Mouse (Mus musculus) spleen, embryonic (tissue): ENCODE data around the gene Dnaaf2.
"Not testable (repeated sequence)": the region's sequence is repeated elsewhere in the genome, so short reads cannot be mapped to it uniquely, and the experiment has no call there.

Source experiments
- CTCF ChIA-PET: fragments of 350-600 bp; sonication (Branson Sonifier 250); formaldehyde crosslinking; loops from one replicate; lab custom pipeline; 2022; lab: Charles Lee

Gene Dnaaf2

GRCm38 (mm10) chr12:69167656-69168460, 30.4 kb downstream of the Dnaaf2 start:
- CTCF ChIA-PET: interaction anchor here (0.7 kb wide), 2 partner anchors 11 to 19 kb away, joined by 6 to 22 read pairs; no protein-coding TSS in a partner anchor

- CTCF ChIA-PET: not testable (repeated sequence)
These were observed 31.2 kb downstream of the Dnaaf2 start for GRCm38 (mm10) chr12:69166861-69167581.

DNA sequence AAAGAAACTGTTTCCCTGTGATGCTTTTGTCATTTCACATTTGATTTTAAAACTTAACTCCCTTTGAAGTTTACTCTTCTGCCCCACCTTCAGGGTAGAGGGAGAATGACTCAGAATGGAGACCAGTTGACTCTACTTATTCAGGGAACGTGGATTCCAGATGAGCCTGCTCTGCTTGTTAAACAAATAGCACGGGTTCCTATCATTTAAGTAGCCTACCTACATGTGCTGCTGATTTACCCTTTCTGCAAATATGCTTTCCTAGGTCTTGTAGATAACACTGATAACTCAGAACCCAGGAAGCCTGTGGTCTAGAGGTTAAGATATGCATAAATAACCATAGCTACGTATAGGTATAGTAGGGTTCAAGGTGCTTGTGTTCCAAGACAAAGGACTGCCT, 33.3 kb downstream of the Dnaaf2 start:
- CTCF ChIA-PET: interaction anchor here (0.7 kb wide), 1 partner anchor 409 kb away, joined by 7 read pairs; no protein-coding TSS in a partner anchor

- CTCF ChIA-PET: not testable (repeated sequence)
These were observed 34.6 kb downstream of the Dnaaf2 start for GRCm38 (mm10) chr12:69163586-69163985.

DNA sequence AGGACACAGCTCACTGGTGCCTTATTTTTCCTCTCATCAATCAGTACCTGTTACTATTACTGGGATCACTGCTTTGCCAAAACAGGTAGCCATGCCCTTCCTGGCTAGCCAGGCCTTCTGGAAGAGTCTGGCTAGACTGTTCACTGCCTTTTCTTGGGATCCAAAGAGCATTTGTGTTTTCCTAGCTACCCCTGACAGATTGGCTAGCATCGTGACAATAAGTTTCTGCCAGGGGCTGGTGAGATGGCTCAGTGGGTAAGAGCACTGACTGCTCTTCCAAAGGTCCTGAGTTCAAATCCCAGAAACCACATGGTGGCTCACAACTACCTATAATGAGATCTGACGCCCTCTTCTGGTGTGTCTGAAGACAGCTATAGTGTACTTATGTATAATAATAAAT, 37.6 kb downstream of the Dnaaf2 start:
- CTCF ChIA-PET: interaction anchor here (0.6 to 1.0 kb wide), 4 partner anchors 10 to 1246 kb away, joined by 3 to 8 read pairs (median 4); no protein-coding TSS in a partner anchor

- CTCF ChIA-PET: interaction anchor here (0.7 kb wide), 1 partner anchor 29 kb away, joined by 5 read pairs; no protein-coding TSS in a partner anchor
These were observed 38.7 kb downstream of the Dnaaf2 start for GRCm38 (mm10) chr12:69159578-69159940.

DNA sequence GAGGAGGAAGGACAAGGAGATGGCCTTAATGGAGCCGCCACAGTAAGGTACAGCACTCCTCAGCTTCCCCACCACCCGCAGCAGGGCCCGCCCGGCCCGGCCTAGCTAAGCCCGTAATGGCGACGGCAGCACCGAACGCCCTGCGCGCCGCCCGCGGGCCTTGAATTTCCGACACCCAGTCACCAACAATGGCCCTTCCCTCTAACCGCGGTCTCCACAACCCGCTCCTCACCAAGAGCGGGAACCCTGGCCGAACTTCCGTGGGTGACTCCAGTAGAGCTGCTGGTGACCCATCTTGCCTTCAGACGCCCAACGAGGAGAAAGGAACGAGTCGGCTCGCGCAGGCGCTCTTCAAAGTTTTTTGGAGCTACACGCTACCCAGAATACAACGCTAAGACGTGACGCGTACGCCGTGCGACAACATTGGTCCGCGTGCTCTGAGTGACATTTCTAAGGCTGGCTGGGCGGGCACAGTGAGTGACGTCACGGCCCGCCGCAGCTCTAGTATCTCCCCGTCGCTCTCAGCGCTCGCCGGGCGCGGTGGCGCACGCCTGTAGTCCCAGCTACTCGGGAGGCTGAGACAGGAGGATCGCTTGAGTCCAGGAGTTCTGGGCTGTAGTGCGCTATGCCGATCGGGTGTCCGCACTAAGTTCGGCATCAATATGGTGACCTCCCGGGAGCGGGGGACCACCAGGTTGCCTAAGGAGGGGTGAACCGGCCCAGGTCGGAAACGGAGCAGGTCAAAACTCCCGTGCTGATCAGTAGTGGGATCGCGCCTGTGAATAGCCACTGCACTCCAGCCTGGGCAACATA, 39.3 kb downstream of the Dnaaf2 start, which contains the start of gene Rps29:
Gene Rps29 (minus strand): TSS at position 422 of the 813 bp plus-strand sequence.
- CTCF ChIA-PET: not testable (repeated sequence)

GRCm38 (mm10) chr12:69158366-69158764, 39.9 kb downstream of the Dnaaf2 start:
- CTCF ChIA-PET: no interaction called here

- CTCF ChIA-PET: interaction anchor here (0.6 kb wide), 1 partner anchor 11 kb away, joined by 22 read pairs; no protein-coding TSS in a partner anchor
These were observed 41.1 kb downstream of the Dnaaf2 start for GRCm38 (mm10) chr12:69157107-69157506.

GRCm38 (mm10) chr12:69156436-69156835, 41.8 kb downstream of the Dnaaf2 start:
- CTCF ChIA-PET: interaction anchor here (0.6 kb wide), 1 partner anchor 22 kb away, joined by 5 read pairs; no protein-coding TSS in a partner anchor

- CTCF ChIA-PET: interaction anchor here (0.6 kb wide), 1 partner anchor 23 kb away, joined by 5 read pairs; no protein-coding TSS in a partner anchor
These were observed 42.3 kb downstream of the Dnaaf2 start for GRCm38 (mm10) chr12:69155923-69156322.

GRCm38 (mm10) chr12:69150049-69150448, 48.2 kb downstream of the Dnaaf2 start:
- CTCF ChIA-PET: no interaction called here

DNA sequence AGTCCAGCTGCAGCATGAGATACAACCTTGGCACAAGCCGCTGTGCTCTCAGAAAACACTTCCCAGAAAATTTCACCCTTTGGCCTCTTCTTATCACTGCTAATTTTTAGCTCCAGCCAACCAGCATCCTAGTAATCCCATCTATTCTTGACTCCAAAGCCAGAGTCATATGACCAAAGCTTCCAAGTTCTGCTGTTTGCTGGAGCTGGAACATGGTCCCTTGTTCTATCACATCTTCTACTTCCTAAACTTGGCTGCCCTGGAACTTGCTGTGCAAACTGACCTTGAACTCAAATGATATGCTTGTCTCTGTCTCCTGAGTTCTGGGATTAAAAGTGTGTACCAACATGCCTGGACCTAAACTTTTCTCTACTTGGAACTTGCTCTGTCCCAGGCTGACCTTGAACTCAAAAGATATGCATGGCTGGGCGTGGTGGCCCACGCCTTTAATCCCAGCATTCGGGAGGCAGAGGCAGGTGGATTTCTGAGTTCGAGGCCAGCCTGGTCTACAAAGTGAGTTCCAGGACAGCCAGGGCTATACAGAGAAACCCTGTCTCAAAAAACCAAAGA, 51.0 kb downstream of the Dnaaf2 start:
- CTCF ChIA-PET: no interaction called here

DNA sequence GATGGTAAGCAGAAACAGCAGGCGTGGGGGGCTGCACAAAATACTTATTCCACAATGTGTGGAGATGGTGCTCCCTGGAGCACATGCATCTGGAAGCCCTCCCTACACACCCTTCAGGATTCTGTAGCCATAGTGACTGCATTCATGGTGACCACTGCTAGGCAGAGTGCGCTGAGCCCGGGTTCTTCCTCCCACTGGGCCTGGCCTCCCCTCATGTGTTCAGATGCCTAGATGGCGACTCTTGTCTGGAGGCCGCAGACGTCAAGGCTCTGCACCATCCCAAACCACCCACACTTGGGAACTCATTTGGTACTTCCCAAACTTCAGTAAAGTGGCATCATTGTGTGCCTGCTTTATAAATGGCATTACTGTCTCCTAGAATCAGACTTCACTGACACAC, 54.8 kb downstream of the Dnaaf2 start:
- CTCF ChIA-PET: no interaction called here

- CTCF ChIA-PET: interaction anchor here (0.6 kb wide), 1 partner anchor 797 kb away, joined by 4 read pairs; no protein-coding TSS in a partner anchor
These were observed 58.4 kb downstream of the Dnaaf2 start for GRCm38 (mm10) chr12:69139841-69140240.

DNA sequence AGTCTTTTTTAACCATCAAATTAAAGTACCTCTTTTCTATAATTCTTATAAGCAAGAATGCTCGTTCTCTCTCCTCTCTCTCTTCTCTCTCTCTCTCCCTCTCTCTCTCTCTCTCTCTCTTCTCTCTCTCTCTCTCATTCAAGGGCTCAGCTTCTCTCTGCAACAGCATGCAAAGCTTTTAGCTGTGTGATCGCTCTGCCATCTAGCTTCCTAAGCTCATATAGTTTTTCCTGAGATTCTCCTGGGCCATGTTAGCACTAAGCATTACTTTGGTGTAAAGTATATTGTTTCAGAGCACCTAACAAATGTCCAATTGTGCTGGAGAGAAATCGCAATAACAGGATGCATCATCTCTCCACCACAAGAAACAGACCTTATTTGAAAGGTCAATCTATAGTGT, 59.0 kb downstream of the Dnaaf2 start:
- CTCF ChIA-PET: no interaction called here
